Mouse (Mus musculus) MEL (cell line): ENCODE measurements around the gene Erfe. TPM values are rescaled to one million over a fixed set of nuclear protein-coding genes. Genes with fewer than 3 reads are reported as not detected.

Experiments used
- DNase-seq: peaks from one replicate; pipeline ENCODE4 v3.0.0; 2011; ENCODE audit warnings: low read depth, low spot score
- H3K27ac ChIP-seq: 2 replicates; pipeline ENCODE4 v1.5.1; 2012; ENCODE audit warnings: low read depth, mild to moderate bottlenecking, control low read depth, low read length, moderate library complexity; ENCODE audit not compliant: control insufficient read depth
- H3K27me3 ChIP-seq, 2 experiments: fragments of 150-350 bp in 1 of 2; sonication (generic) in 1 of 2; 2 replicates each; pipeline ENCODE4 v1.6.1; 2012; ENCODE audit warnings: low read length in 2 of 2, mild to moderate bottlenecking in 2 of 2, improper control_type of control experiment in 1 of 2, moderate library complexity in 1 of 2; ENCODE audit not compliant: insufficient read depth in 2 of 2, control insufficient read depth in 1 of 2
- H3K36me3 ChIP-seq, 2 experiments: 2 replicates each; pipeline ENCODE4 v1.6.1; 2012 to 2014; ENCODE audit warnings: low read length in 2 of 2, improper control_type of control experiment in 1 of 2, inconsistent platforms in 1 of 2, mild to moderate bottlenecking in 1 of 2; ENCODE audit not compliant: insufficient read depth in 2 of 2, control insufficient read depth in 1 of 2
- H3K4me1 ChIP-seq, 2 experiments: fragments of 150-350 bp in 1 of 2; sonication (generic) in 1 of 2; 2 replicates each; pipeline ENCODE4 v1.6.1; 2012; ENCODE audit warnings: low read length in 2 of 2, improper control_type of control experiment in 1 of 2, mild to moderate bottlenecking in 1 of 2; ENCODE audit not compliant: insufficient read depth in 2 of 2, control insufficient read depth in 1 of 2
- H3K4me3 ChIP-seq, 2 experiments: fragments of 150-350 bp in 1 of 2; sonication (generic) in 1 of 2; 2 replicates each; pipeline ENCODE4 v1.5.1; 2012; ENCODE audit warnings: low read depth in 2 of 2, low read length in 2 of 2, mild to moderate bottlenecking in 2 of 2, moderate library complexity in 2 of 2, control low read depth in 1 of 2, improper control_type of control experiment in 1 of 2; ENCODE audit not compliant: control insufficient read depth in 1 of 2, insufficient read depth in 1 of 2
- H3K79me2 ChIP-seq: 2 replicates; pipeline ENCODE4 v1.6.1; 2012; ENCODE audit warnings: mild to moderate bottlenecking, low read length, moderate library complexity; ENCODE audit not compliant: control insufficient read depth, poor library complexity, insufficient read depth
- H3K9ac ChIP-seq: 2 replicates; pipeline ENCODE4 v1.6.1; 2012; ENCODE audit warnings: low read depth, mild to moderate bottlenecking, control low read depth, low read length, moderate library complexity; ENCODE audit not compliant: control insufficient read depth, poor library complexity, severe bottlenecking
- H3K9me3 ChIP-seq: fragments of 150-350 bp; sonication (generic); replicated peaks from 2 replicates; pipeline ENCODE4 v1.6.1; 2012; ENCODE audit warnings: mild to moderate bottlenecking, low read length, improper control_type of control experiment, moderate library complexity; ENCODE audit not compliant: insufficient read depth
- CTCF ChIP-seq, 3 experiments: IDR thresholded peaks in 2 of 3; conservative IDR thresholded peaks in 1 of 3; 2 replicates each; pipeline ENCODE4 v1.5.1; 2011 to 2012; ENCODE audit warnings: low read length in 3 of 3, low read depth in 2 of 3, mild to moderate bottlenecking in 2 of 3, improper control_type of control experiment in 1 of 3, inconsistent platforms in 1 of 3, mixed read lengths in 1 of 3, moderate library complexity in 1 of 3; ENCODE audit not compliant: control insufficient read depth in 1 of 3, insufficient read depth in 1 of 3, poor library complexity in 1 of 3, severe bottlenecking in 1 of 3
- E2F4 ChIP-seq: IDR thresholded peaks from 2 replicates; pipeline ENCODE4 v1.6.1; 2011; ENCODE audit warnings: low read depth, low read length, improper control_type of control experiment, borderline replicate concordance
- EP300 ChIP-seq, 2 experiments: IDR thresholded peaks; 2 replicates each; pipeline ENCODE4 v1.6.1; 2011; ENCODE audit warnings: improper control_type of control experiment in 2 of 2, low read length in 2 of 2, low read depth in 1 of 2, mild to moderate bottlenecking in 1 of 2
- ETS1 ChIP-seq: IDR thresholded peaks from 2 replicates; pipeline ENCODE4 v1.6.1; 2012; ENCODE audit warnings: low read depth, mild to moderate bottlenecking, inconsistent platforms, low read length, improper control_type of control experiment, moderate library complexity
- HCFC1 ChIP-seq: IDR thresholded peaks from 2 replicates; pipeline ENCODE4 v1.6.1; 2012; ENCODE audit warnings: low read depth, mild to moderate bottlenecking, inconsistent platforms, low read length, improper control_type of control experiment, moderate library complexity
- JUND ChIP-seq: IDR thresholded peaks from 2 replicates; pipeline ENCODE4 v1.6.1; 2011; ENCODE audit warnings: low read depth, mild to moderate bottlenecking, improper control_type of control experiment, low read length
- MAFK ChIP-seq: IDR thresholded peaks from 2 replicates; pipeline ENCODE4 v1.6.1; 2011; ENCODE audit warnings: low read depth, mild to moderate bottlenecking, low read length, improper control_type of control experiment, borderline replicate concordance
- MAZ ChIP-seq: IDR thresholded peaks from 2 replicates; pipeline ENCODE4 v1.6.1; 2012; ENCODE audit warnings: low read depth, mild to moderate bottlenecking, inconsistent platforms, low read length, improper control_type of control experiment
- MXI1 ChIP-seq: IDR thresholded peaks from 2 replicates; pipeline ENCODE4 v1.6.1; 2011; ENCODE audit warnings: mild to moderate bottlenecking, low read depth, low read length, improper control_type of control experiment
- MYB ChIP-seq: IDR thresholded peaks from 2 replicates; pipeline ENCODE4 v1.6.1; 2011; ENCODE audit warnings: mild to moderate bottlenecking, low read depth, low read length, improper control_type of control experiment
- MYC ChIP-seq: IDR thresholded peaks from 2 replicates; pipeline ENCODE4 v1.6.1; 2011; ENCODE audit warnings: low read depth, mild to moderate bottlenecking, low read length, improper control_type of control experiment, moderate library complexity
- NELFE ChIP-seq: IDR thresholded peaks from 2 replicates; pipeline ENCODE4 v1.6.1; 2011; ENCODE audit warnings: low read depth, low read length, improper control_type of control experiment
- POLR2A ChIP-seq, 2 experiments: IDR thresholded peaks; 2 replicates each; pipeline ENCODE4 v1.6.1; 2011 to 2012; ENCODE audit warnings: low read length in 2 of 2, mild to moderate bottlenecking in 2 of 2, control low read depth in 1 of 2, improper control_type of control experiment in 1 of 2, low read depth in 1 of 2, moderate library complexity in 1 of 2; ENCODE audit not compliant: control insufficient read depth in 1 of 2, insufficient read depth in 1 of 2, poor library complexity in 1 of 2
- POLR2AphosphoS2 ChIP-seq: IDR thresholded peaks from 2 replicates; pipeline ENCODE4 v1.6.1; 2011; ENCODE audit warnings: low read length, improper control_type of control experiment
- POLR2AphosphoS5 ChIP-seq: IDR thresholded peaks from 2 replicates; pipeline ENCODE4 v1.6.1; 2012; ENCODE audit warnings: low read depth, borderline replicate concordance, mild to moderate bottlenecking, inconsistent platforms, low read length, moderate library complexity, mixed read lengths
- RAD21 ChIP-seq: IDR thresholded peaks from 2 replicates; pipeline ENCODE4 v1.6.1; 2011; ENCODE audit warnings: mild to moderate bottlenecking, low read depth, low read length, improper control_type of control experiment
- SMC3 ChIP-seq: IDR thresholded peaks from 2 replicates; pipeline ENCODE4 v1.6.1; 2011; ENCODE audit warnings: low read depth, low read length, improper control_type of control experiment
- TAL1 ChIP-seq: IDR thresholded peaks from 2 replicates; pipeline ENCODE4 v1.6.1; 2012; ENCODE audit warnings: mild to moderate bottlenecking, inconsistent platforms, low read length, moderate library complexity, mixed read lengths
- TBP ChIP-seq: IDR thresholded peaks from 2 replicates; pipeline ENCODE4 v1.8.0; 2011; ENCODE audit warnings: low read depth, low read length, improper control_type of control experiment
- UBTF ChIP-seq: IDR thresholded peaks from 2 replicates; pipeline ENCODE4 v1.6.1; 2012; ENCODE audit warnings: low read depth, mild to moderate bottlenecking, inconsistent platforms, low read length, improper control_type of control experiment, moderate library complexity, borderline replicate concordance; ENCODE audit not compliant: insufficient read depth
- ZKSCAN1 ChIP-seq: IDR thresholded peaks from 2 replicates; pipeline ENCODE4 v1.6.1; 2012; ENCODE audit warnings: low read depth, mild to moderate bottlenecking, inconsistent platforms, low read length, improper control_type of control experiment, moderate library complexity
- polyA plus RNA-seq, 2 experiments: library from polyadenylated mRNA; stranded (reverse) in 1 of 2; unstranded in 1 of 2; fragments of >175 nt in 1 of 2; fragments of >200 nt in 1 of 2; gene quantifications; 2 replicates each; pipeline versions ENCODE4 v1.2.1 to v1.2.4; 2012; ENCODE audit warnings: low replicate concordance in 2 of 2, low read depth in 1 of 2; ENCODE audit not compliant: insufficient read length in 2 of 2, insufficient read depth in 1 of 2, missing spikeins in 1 of 2
- total RNA-seq: library from RNA; depleted of rRNA; stranded (reverse); fragments of 300-350 nt; gene quantifications from 2 replicates; pipeline ENCODE4 v1.2.3, GENCODE M21; 2012; rRNA removed

Erfe gene
- total RNA-seq (4.6 and 5.5 TPM in 2 replicates), polyA plus RNA-seq (1 to 10 TPM in 1 of 2 experiments, not detected in 1; 9.1 TPM)

DNA sequence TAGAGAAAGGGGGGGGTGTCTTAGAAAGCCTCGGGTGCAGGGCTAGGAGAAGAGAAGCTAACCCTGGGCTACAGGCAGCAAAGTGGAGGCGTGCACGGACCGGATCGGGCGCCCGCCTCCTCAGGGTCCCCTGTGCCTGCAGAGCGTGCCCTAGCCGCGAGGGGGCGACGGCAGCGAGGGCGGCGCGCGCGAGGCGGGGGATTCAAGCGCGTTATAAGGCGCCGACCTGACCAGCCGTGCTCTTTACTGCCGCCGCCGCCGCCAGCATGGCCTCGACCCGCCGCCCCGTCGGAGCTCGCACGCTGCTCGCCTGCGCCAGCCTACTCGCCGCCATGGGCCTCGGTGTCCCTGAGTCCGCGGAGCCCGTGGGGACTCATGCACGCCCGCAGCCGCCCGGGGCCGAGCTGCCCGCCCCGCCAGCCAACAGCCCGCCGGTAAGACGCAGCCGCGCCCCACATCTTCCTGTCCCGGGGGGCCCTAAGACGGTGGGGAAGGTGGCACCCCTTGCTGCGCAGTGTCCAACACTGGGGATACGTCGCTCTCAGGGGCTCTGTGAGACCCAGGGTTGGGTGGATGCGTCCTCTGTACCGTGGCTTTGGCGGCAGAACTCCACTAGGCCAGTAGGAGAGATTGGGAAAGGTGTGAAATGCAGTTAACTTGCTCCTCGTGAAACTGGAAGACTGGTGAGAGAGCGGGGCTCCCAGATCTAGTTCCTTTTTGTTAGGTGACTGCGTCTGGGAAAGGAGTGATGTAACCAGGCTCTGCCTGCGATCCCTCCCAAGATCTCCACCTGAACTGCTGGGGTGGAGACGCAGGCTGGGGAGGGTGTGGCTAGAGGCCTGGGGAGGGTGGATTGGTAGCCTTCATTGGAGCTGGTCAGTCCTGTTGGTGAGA is at the start of gene Erfe:
Gene Erfe, plus strand, starts transcription at position 216 of the 894 bp plus-strand sequence.
- Histone ChIP-seq H3K36me3 (0 out of 4 replicates have a peak, but pooled peaks cover 0 to 2% of the 10 kb centered on the region in 2 experiments), H3K4me1 (peaks cover 0 to 8% of the 10 kb centered on the region in 2 experiments; a peak in 2 of 4 replicates), H3K27me3 (no peaks in the 10 kb centered on the region), H3K9ac (peak within 1 kb of the TSS; percentile 79), H3K9me3 (no peaks in the 10 kb centered on the region), H3K27ac (peak within 1 kb of the TSS; percentile 45), H3K4me3 (peak within 1 kb of the TSS; percentile 70 to 79), H3K79me2 (peaks cover 4% of the 10 kb centered on the region)
- peak; percentile 87 for DNase-seq
- TF ChIP-seq MXI1, result no peak; the same call in 1 of the 2 replicates
- TF ChIP-seq ETS1, result peak; percentile 28; the same call in 1 of the 2 replicates
- TF ChIP-seq POLR2AphosphoS2, result no peak; the same call in 1 of the 2 replicates
- TF ChIP-seq EP300 (IDR thresholded peaks at IDR 0.05; ENCODE audit: low read depth in 1 of 2, low read length in 2 of 2), result no peak
- TF ChIP-seq TBP, result 0 out of 2 replicates have a peak, but pooled peaks have one; percentile 6
- peak; percentile 67 for TF ChIP-seq SMC3
- TF ChIP-seq POLR2A (IDR thresholded peaks at IDR 0.05; ENCODE audit: control insufficient read depth in 1 of 2, insufficient read depth in 1 of 2, low read depth in 1 of 2, low read length in 2 of 2, poor library complexity in 1 of 2), result peak; percentile 53 to 55; a peak in 3 of 4 replicates
- TF ChIP-seq MYB, result no peak
- TF ChIP-seq TAL1, result no peak
- TF ChIP-seq CTCF (IDR thresholded peaks at IDR 0.05 in 2 of 3, conservative IDR thresholded peaks at IDR 0.05 in 1 of 3; ENCODE audit: control insufficient read depth in 1 of 3, insufficient read depth in 1 of 3, low read depth in 2 of 3, low read length in 3 of 3, poor library complexity in 1 of 3, severe bottlenecking in 1 of 3), result peak in 2 of 3 experiments; percentile 84 to 94; a peak in 5 of 6 replicates
- peak; percentile 62; the same call in 1 of the 2 replicates for TF ChIP-seq MAZ
- TF ChIP-seq MAFK, result no peak
- TF ChIP-seq POLR2AphosphoS5, result no peak
- no peak for TF ChIP-seq ZKSCAN1
- no peak for TF ChIP-seq JUND
- TF ChIP-seq RAD21, result peak; percentile 51
- TF ChIP-seq E2F4, result no peak
- 0 out of 2 replicates have a peak, but pooled peaks have one; percentile 53 for TF ChIP-seq UBTF
- 0 out of 2 replicates have a peak, but pooled peaks have one; percentile 11 for TF ChIP-seq HCFC1
- TF ChIP-seq NELFE, result 0 out of 2 replicates have a peak, but pooled peaks have one; percentile 40
- TF ChIP-seq MYC, result no peak
